Mouse (Mus musculus) megakaryocyte, adult 5-6 weeks (primary cell): ENCODE data around the gene Olfr170. TPM values are rescaled to one million over a fixed set of nuclear protein-coding genes. Genes with fewer than 3 reads are reported as not detected.
"Not testable (repeated sequence)": the region's sequence is repeated elsewhere in the genome, so short reads cannot be mapped to it uniquely, and the experiment has no call there.

Source experiments
- ATAC-seq: 2 replicates; pipeline ENCODE4 v1.8.0; 2016; ENCODE audit warnings: mild to moderate bottlenecking, inconsistent platforms; ENCODE audit not compliant: poor library complexity, severe bottlenecking
- total RNA-seq, 2 experiments: library from RNA; stranded (forward) in 1 of 2; stranded (reverse) in 1 of 2; fragments of 153-499, 151-499 nt in 1 of 2; fragments of 221-1000, 200-1000 nt in 1 of 2; gene quantifications; 2 replicates each; pipeline versions ENCODE4 v1.2.3 to v1.2.4; 2015 to 2017

Gene Olfr170
- total RNA-seq (2015) (not detected in 2 replicates), total RNA-seq (2017) (not detected in 2 replicates)

DNA sequence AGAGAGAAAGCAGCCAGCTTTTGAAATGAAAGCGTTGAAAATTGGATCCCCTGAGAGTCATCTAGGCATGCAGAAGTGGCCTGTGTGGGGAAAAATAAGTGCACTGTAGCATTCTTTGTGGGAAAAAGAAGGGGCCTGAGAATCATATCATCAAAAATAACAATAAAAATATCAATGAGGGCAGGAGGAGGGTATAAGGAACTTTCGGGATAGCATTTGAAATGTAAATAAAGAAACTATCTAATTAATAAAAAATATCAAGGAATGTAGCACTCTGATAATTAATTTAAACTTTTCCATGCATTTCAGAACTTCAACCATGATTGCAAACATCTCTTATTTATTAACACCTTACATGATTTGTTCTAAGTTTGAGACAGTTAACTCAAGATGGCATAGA is at the start of gene Olfr170:
Olfr170 (minus strand) TSS at position 101 of the 400 bp plus-strand sequence.
- not testable (repeated sequence) for ATAC-seq

GRCm38 (mm10) chr16:19629816-19630215 is 18.1 kb upstream of the Olfr170 start, which contains the start of gene Olfr171:
Gene Olfr171, minus strand, starts transcription at chr16:19629916.
- no peak for ATAC-seq

DNA sequence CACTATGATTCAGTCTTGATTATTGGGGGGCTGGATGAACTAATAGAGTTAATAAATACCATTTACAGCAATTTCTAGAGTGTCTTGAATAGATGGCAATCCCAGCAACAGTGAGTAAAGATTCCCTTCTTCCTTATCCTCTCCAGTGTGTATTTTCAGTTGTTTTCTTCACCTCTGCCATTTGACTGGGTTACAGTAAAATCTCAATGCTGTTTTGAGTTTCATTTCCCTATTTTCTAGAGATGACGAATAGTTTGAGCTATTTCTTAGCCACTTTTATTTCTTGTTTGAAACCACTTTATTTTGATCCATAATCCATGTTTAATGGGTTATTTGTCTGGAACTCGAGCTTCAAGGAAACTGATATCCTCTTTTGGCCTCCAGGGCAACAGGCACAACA is 8.5 kb downstream of the Olfr170 start:
- no peak for ATAC-seq

DNA sequence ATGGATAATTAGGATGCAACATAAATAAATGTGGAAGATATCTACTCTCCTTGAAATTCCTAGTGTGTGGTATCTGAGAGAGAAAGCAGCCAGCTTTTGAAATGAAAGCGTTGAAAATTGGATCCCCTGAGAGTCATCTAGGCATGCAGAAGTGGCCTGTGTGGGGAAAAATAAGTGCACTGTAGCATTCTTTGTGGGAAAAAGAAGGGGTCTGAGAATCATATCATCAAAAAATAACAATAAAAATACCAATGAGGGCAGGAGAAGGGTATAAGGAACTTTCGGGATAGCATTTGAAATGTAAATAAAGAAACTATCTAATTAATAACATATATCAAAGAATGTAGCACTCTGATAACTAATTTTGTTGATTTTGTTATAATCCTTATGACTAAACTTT is 40.0 kb downstream of the Olfr170 start, which contains the start of gene Olfr169:
Olfr169 (minus strand) TSS at position 101 of the 400 bp plus-strand sequence.
- ATAC-seq = not testable (repeated sequence)

Other genes starting within 250 kb of the Olfr170 start
- gene Olfr165, start 188.7 kb downstream of the Olfr170 start, total RNA-seq (2015) = not detected in 2 replicates
- gene Olfr165, start 188.7 kb downstream of the Olfr170 start, total RNA-seq (2017) = not detected in 2 replicates
- gene Olfr166, start 128.2 kb downstream of the Olfr170 start, total RNA-seq (2015) = not detected in 2 replicates
- 0.11 TPM in 1 of 2 replicates, not detected in the other for gene Olfr166, start 128.2 kb downstream of the Olfr170 start, total RNA-seq (2017)
- gene Olfr167, start 89.6 kb downstream of the Olfr170 start, total RNA-seq (2015) = not detected in 2 replicates
- not detected in 2 replicates for gene Olfr167, start 89.6 kb downstream of the Olfr170 start, total RNA-seq (2017)
- gene Olfr168, start 76.3 kb downstream of the Olfr170 start, total RNA-seq (2015) = not detected in 2 replicates
- not detected in 2 replicates for gene Olfr168, start 76.3 kb downstream of the Olfr170 start, total RNA-seq (2017)
- not detected in 2 replicates for gene Olfr169, start 40.1 kb downstream of the Olfr170 start, total RNA-seq (2015)
- not detected in 2 replicates for gene Olfr169, start 40.1 kb downstream of the Olfr170 start, total RNA-seq (2017)
- gene Olfr171, start 18.0 kb upstream of the Olfr170 start, total RNA-seq (2015) = not detected in 2 replicates
- not detected in 2 replicates for gene Olfr171, start 18.0 kb upstream of the Olfr170 start, total RNA-seq (2017)
- gene Lamp3, start 94.5 kb upstream of the Olfr170 start, total RNA-seq (2015) = not detected in 2 replicates
- gene Lamp3, start 94.5 kb upstream of the Olfr170 start, total RNA-seq (2017) = not detected in 2 replicates
- 3.4 and 3.6 TPM in 2 replicates for gene B3gnt5, start 148.3 kb upstream of the Olfr170 start, total RNA-seq (2015)
- gene B3gnt5, start 148.3 kb upstream of the Olfr170 start, total RNA-seq (2017) = 3.5 and 5.9 TPM in 2 replicates